Mouse (Mus musculus): Measurements from ENCODE around the gene Ddx51.
A peak's percentile ranks its signal among the peaks of the same experiment; 100 is the strongest.

Gene Ddx51

DNA sequence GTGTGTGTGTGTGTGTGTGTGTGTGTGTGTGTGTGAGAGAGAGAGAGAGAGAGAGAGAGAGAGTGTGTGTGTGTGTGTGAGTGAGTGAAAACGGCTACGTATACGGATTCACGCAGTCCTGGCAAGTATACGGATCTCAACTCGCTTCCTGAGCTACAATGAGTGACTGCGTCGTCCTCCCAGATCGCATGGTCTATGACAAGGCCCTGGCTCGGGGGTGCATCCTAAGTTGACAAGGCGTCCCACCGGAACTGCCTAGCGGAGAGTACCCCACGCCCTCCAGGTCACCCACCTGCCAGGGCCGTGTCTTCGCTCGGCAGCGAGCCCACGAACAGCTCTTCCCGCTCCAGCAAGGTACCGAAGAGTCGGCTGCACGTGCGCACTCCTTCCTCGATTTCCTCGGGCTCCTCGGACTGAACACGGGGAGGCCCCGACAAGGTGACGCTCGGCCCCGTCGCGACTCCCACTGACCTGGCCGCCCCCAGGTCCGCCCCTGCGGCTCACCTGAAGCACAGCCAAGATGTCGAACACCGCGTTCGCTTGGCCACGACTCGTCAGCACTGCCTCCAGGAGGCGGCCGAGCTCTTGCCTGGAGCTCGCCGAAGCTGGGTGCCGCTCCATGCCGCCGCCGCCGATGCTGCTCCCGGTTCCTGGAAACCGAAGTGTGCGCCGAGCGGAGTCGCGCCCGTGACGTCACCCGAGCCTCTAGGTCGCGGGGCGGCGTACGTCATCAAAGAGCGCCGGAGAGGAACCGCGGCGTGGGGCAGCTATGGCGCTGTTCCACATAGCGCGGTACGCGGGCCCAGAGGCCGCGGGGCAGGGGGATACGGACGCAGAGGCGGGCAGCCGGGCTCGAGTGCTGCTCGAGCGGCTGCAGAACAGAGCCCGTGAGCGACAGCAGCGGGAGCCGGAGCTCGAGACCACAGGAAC, at the start of gene Ddx51, which contains the start of gene Noc4l:
Gene Ddx51, plus strand, starts transcription at position 733 of the 930 bp plus-strand sequence.
Gene Noc4l, minus strand, starts transcription at position 699 of the 930 bp plus-strand sequence.
- DNase-seq (ENCODE audit: low spot score in 2 of 2): peak; percentile 98 to 99

DNA sequence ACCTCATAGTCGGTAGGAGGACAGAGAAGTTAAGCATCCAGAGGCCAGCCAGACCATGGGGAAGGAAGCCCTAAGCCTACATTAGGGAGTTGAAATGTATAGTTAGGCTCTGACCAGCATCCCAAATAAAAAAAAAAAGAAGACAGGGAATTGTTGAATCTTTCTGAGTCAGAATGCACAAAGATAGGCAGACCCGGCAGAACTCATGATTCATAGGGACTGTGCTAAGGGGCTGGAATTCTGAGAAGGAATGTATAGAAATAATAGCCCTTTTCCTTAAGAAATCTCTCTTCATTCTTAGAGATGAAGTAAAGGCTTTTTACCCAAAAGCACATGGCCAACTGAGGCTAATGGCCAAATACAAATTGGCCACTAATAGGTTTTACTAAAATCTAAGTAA, 48.9 kb upstream of the Ddx51 start:
- no peak for DNase-seq (ENCODE audit: low spot score in 2 of 2)

DNA sequence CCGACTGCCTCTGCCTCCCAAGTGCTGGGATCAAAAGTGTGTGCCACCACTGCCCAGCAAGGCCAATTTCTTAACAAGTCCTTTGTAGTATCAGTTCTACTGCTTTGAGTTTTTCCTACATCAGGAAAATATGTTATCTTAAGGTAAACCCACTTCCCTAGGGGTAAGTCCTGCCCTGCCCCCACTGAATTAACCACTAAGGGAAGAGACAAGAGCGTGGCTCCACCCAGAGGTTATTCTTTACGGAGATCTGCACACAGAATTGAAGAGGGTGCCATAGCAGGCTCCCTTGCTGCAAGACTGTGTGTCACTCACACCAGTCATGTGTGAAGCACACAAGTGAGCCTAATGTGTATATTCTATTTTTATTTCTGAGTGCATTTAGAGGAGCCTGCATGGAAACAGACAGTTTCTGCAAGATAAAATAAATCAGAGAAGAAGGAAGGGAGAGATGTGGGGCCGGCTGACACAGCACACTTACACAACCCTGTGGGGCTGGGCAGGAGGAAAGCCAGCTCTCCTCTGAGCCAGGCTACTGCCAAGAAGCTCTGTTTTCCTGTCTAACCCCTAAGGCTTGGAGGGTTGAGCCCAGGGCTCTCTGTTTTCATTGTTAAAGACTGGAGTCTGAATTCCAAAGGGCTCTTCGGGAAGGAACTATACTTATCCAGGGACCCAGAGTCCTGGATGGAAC, 47.6 kb upstream of the Ddx51 start:
- no peak for DNase-seq (ENCODE audit: low spot score in 2 of 2)

DNA sequence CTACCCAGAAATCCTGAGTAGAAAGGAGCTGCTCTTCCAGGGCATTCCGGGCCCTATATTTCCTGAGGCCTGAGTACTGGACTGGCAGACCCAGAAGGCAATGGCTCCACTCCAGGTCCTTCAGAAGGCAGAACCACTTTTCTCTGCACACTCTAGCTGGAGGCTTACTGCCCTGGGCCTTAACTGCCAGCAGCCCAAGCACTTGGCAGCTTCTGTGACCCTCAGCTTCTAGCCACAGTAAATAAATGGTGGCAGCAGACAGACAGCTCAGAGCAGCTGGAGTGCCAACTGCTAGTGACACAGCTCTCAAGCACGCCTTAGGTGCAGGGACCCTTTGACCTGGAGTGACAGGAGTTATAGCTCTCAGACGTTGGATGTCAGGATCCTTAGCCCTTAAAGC, 45.5 kb upstream of the Ddx51 start:
- no peak for DNase-seq (ENCODE audit: low spot score in 2 of 2)

DNA sequence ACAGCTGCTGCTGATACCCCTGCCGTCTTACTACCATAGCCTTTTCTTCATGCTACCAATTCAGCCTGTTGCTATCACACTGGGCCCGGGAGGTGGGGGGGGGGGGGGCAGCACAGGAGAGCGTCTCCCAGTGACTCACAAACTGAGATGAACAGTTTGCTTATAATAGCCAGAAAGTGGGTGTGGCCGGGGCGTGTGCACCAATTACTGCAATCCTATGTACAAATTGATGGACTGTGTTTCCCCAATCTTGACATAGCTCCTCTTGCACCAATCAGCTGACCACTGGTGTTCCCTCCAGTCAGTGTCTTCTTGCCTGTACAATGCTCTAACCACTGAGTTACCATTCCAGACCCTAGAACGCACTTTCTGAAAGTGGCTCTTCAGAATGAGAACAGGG, 44.9 kb upstream of the Ddx51 start:
- DNase-seq (ENCODE audit: low spot score in 2 of 2): no peak

DNA sequence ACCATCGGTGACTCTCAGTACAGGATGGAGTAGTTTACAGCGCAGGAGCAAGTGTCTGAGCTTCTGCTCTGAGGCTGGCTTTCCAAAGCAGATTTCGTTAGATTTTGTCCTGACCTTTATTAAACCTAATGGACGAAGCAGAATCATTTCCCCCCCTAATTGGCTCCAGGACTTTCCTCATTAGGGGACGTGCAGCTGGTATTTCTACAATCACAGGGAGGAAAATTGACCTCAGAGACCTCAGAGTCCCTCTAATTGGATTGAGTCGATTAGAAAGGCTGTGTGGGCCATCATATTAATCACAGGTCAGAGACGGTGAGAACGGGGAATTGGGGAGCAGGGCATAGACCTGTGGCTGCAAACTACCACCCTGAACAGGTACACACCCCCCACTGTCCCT, 44.3 kb upstream of the Ddx51 start:
- no peak for DNase-seq (ENCODE audit: low spot score in 2 of 2)

DNA sequence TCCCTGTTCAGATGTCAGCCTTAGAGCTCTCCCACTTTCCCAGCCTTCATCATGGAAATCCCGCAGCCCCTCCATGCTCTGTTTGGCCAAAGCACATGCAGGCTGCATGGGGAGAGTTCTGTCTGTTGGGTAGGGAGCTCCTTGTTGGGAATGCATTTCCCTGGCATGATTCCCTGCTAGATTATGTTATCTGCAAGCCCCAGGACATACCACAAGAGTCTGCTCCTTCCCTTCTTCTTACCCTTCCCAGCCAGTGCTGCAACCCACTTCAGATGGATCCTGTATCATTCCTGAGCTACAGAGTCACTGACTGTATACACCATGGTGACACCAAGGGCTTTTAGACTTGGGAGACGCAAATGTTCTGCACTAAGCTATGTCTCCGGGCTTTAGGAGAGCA, 43.8 kb upstream of the Ddx51 start:
- no peak for DNase-seq (ENCODE audit: low spot score in 2 of 2)

DNA sequence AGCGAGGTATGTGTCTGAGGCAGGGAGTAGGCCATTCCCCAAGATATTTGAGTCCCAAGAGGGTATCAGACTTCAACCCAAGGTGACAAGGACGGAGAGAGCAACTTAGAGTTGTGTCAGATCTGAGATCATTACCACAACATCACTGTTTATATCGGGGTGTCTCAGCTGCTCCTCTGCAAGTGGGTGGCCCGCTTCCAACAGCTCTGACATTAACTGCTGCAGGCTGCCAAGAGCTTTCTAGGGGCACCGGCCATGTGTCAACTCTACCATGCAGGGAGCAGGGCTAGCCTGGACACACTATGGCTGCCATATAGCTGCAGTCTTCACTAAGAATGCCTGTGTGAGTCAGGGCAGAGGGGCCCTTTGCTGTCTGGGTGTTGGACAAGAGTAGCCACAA, 43.4 kb upstream of the Ddx51 start:
- no peak for DNase-seq (ENCODE audit: low spot score in 2 of 2)

DNA sequence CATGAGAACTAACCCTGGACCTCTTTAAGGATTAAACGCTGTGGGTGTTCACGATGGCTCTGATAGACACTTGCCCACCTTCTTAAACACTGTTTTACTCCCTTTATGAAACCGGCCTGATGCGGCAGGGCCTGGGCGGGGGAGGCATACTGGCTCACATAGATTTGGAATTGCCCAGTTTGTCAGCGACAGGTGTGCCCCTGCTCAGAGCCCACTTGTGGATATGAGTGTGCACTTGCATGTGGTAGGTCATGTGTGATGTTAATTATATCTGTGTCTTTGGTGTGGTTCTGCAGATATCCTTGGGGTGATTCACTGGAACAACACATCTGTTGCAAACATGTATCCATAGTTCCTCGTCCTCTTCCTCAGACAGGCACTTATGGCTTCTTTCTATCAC, 42.8 kb upstream of the Ddx51 start:
- no peak for DNase-seq (ENCODE audit: low spot score in 2 of 2)

DNA sequence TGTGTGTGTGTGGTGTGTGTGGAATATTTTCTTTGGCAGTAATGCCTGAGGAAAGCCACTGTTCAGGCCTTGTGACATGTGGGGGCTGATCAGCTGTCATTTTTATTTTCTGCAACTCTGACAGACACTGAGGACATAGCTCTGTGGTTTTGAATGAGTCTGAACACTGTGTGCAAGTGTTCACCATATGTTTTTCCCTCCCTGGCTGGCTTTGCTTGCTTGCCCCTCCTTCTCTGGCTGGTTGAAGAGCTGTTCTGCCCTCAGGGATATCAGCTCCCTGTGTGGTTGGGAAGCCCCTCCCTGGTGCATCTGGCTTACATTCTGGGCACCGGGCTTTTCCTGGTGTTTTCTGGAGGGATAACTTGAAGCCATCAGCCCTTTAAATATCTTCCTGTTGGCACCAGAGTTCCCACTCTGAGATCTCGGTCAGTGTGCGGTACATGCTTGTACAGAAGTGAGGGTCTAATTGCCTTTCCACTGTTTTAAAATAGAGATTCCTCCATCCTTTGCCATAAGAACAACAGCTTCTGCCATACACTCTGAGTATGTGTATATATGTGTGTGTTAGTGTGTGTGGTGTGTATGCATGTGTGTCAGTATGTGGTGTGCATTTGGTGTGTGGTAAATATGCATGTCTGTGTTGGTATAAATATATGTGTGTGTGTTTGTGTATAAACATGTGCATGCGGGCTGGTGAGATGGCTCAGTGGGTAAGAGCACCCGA, 41.7 kb upstream of the Ddx51 start:
- no peak for DNase-seq (ENCODE audit: low spot score in 2 of 2)

DNA sequence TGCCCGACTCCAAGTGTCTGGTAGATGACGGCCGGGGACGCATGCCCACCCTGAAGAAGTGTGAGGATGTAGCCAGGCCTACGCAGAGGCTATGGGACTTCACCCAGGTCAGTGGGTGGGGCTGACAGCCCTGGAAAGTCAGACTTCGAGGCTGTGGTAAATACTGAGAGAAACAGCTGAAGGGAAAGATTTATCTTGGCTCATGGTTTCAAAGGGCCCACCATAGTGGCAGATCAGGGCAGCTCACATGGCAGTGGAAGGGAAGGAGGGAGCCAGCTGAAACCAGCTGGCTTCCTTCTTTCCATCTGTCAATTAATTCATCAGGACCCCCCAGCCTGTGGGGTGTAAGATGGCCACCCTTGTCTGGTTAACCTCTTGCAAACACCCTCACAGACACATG, 34.0 kb upstream of the Ddx51 start:
- no peak for DNase-seq (ENCODE audit: low spot score in 2 of 2)

DNA sequence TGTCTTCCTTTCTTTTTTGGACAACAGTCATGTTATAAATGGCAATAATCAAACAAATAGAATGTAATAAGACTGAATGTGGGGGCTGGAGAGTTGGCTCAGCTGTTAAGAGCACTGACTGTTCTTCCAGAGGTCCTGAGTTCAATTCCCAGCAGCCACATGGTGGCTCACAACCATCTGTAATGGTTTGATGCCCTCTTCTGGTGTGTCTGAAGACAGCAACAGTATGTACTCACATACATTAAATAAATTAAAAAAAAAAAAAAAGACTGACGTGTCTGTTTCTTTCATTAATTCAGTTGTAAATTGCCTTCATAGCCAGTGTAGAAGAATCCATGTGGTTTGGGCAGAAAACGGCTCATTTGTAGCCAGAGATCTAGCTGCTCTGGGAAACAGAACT, 28.9 kb upstream of the Ddx51 start:
- no peak for DNase-seq (ENCODE audit: low spot score in 2 of 2)

DNA sequence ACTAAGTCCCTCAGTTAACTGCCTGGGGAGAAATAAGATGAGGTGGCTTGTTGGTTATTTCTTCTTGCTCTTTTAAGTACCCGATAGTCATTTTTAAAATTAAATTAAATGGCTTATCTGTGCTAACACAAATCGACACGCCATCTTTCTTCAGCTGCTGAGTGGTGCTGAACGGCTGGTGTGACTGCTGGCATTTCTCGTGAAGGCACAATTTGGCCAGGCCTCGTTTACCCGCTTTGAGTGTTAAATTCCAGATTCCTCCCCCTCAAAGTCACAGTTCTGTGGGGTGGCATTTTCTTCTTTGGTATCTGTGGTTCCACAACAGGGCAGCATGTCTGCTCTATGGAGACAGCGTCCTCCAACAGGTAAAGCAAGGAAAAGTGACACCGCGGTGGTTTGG, 25.9 kb upstream of the Ddx51 start:
- no peak for DNase-seq (ENCODE audit: low spot score in 2 of 2)

DNA sequence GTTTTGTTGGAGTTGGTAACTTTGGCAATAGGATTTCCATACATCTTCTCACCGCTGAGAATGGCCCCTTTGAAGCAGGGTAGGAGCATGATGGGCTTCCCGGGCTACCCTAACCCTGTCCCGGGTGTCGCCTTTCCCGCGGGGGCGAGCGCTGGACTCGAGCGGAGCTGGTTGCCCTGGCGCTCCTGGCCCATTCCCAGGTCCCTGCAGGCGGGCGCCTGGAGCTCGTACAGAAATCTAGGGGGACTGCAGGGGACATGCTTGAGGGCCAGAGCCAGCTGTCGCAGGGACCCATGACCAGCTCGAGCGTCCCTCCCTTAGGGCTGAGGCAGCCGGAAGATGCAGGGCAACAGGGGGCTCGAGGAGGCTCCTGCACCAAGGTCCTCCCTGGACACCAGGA, 25.1 kb upstream of the Ddx51 start:
- DNase-seq (ENCODE audit: low spot score in 2 of 2): no peak

DNA sequence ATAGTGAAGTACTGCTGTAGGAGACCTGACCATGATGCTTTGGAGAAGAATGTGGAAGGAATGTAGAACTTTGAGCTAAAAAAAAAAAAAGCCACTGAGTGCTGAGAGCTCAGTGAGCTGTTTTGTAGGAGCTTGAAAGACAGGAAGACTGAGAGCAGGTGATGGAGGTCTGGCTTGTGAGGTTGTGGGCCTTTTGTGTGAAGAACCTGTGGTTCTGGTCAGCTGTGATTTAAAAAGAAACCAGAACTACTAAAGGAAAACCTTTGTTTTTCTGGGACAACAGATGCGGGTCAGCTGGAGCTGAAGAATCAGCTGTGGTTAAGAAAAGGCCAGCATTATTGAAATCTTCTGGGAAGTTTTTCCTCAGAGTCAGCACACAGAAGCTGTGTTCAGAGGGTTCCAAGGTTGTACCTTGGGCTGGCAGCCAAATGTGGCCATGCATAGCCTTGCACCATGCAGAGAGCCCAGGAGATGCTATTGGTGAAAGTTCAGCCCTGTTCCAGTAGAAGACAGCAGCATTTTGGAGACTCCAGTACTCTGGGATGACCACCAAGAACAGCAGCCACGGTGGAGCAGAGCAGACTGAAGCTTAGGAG, 23.6 kb upstream of the Ddx51 start:
- no peak for DNase-seq (ENCODE audit: low spot score in 2 of 2)

DNA sequence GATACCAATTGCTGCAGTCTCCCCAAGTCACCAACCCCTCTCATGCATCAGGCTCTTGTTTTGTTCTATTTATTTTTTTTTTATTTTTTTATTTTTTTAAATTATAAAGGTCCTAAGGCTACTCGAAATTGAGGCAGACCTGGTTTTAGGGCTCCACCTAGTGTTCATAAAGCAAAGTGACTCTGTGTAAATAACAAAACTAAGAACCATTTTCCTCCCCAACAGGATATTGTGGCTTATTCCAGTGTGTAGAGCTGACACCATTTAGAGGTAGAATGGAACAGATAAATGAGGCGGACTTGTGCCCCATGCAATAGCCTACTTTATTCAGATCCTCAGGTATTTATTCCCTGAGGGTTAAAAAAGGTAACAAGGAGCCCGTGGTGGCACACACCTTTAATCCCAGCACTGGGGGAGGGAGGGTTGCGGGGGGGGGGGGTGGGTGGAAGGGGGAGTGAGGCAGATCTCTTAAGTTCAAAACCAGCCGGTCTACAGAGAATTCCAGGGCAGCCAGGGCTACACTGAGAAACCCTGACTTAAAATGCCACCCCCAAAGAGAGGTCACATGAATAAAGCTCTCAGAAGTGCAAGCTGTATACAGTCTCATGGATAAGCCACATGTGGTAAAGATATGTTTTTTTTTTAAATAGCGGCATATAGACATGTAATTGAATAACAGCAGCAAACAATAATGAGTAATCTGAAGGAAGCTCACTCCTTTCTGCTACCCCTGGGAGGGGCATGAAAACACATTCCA, 17.1 kb upstream of the Ddx51 start:
- DNase-seq (ENCODE audit: low spot score in 2 of 2): no peak

DNA sequence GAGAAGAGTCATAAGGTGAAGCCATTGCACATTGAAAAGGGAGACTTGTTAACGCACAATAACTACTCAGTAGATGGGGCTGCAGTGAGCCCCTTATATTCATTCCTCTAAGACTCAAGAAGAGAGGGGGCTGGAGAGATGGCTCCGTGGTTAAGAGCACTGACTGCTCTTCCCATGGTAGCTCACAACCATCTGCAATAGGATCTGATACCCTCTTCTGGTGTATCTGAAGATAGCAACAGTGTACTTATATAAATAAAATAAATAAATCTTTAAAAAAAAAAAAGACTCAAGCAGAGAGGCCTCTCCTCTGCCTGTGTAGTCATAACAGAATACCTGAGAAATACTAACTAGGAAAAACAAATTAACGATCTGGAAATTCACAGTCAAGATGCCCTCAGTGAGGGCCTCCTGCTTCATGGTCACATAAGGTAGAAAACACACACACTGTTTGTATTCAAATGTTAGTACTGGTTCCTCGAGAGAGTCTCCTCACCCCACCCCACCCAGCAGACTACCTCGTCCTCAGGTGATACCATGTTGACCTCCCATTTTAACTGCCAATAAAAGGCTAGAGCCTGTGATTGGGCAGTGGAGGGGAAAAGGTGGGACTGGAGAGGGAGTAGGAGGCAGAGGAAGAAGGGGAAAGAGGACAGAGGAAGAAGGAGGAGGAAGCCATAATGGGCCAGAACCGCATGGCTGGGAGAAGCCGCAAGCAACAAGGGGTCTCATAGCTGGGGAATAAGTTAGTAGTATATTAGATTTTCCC, 14.8 kb upstream of the Ddx51 start:
- no peak for DNase-seq (ENCODE audit: low spot score in 2 of 2)

DNA sequence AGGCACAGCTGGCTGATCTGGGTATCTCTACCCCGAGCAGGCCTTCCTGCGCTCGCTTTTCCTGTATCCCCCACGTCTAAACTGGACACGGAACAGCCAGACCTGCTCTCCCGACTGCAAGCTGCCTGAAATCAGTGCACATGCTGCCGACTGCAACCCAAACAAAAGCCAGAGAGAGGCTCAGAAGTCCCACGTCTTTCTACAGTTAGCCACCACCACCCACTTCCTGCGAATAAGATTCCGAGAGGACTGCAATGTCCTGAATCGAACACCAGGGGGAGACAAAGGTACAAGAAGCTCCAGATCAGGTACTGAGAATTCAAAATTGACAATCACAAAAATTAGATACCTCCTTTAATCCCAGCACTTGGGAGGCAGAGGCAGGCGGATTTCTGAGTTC, 13.8 kb upstream of the Ddx51 start:
- DNase-seq (ENCODE audit: low spot score in 2 of 2): peak; percentile 57 to 72

DNA sequence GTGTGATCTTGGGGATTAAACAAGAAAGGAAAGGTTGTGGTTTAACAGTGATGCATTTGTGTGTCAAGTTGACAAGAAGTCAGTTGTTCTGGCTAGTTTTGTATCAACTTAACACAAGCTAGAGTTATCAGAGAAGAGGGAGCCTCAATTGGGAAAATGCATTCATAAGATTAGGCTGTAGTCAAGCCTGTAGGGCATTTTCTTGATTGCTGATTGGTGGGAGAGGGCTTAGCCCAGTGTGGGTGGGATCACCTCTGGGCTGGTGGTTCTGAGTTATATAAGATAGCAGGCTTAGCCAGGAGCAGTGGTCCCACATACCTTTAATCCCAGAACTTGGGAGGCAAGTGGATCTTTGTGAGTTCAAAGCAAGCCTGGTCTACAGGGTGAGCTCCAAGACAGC, 6.9 kb upstream of the Ddx51 start:
- no peak for DNase-seq (ENCODE audit: low spot score in 2 of 2)

DNA sequence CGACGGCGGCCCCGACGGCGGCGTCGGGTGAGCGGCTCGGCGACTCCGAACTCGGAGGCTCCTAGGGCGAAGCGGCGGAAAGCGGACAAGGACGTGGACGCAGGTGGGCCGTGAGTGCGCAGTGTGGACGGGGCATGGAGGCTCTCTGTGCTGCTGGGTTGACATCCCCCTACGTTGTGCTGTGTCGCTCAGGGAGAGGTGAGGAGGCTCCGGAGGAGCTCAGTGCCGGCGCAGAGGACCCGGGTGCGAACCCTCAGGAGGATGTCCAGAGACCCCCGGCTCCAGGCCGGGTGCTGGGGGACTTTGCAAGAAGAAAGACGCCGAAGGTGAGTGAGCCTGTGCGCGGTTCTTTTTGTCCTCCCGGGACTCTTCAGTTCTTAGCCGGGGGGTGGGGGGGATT, 435 bp downstream of the Ddx51 start:
- peak in 1 of 2 experiments; percentile 32 for DNase-seq (ENCODE audit: low spot score in 2 of 2)

DNA sequence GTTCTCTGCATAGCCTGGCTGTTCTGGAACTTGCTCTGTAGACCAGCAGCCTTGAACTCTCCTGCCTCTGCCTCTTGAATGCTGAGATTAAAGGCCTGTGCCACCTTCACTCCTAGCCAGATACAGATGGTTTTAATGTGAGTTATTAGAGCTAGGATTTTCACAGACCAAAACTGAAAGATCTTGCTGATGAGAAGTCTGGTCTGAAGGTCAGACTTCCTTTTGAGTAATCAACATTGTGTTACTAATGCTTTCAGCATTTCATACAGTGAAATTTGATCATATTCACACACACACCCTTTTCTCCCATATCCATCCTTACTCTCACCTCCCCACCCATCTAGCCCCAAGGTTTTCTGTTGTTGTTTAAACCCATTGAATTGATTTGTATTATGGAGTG, 6.4 kb downstream of the Ddx51 start:
- no peak for DNase-seq (ENCODE audit: low spot score in 2 of 2)

Measured in cerebellum, postnatal 4 days (tissue).